Mouse (Mus musculus) MN1 (cell line): ENCODE results near the gene Maml2.
"Not testable (repeated sequence)": the region's sequence is repeated elsewhere in the genome, so short reads cannot be mapped to it uniquely, and the experiment has no call there.

Source experiments
- DNase-seq: peaks from one replicate; pipeline ENCODE4 v3.0.0-alpha.2; 2016; ENCODE audit warnings: low spot score

Maml2 gene

DNA sequence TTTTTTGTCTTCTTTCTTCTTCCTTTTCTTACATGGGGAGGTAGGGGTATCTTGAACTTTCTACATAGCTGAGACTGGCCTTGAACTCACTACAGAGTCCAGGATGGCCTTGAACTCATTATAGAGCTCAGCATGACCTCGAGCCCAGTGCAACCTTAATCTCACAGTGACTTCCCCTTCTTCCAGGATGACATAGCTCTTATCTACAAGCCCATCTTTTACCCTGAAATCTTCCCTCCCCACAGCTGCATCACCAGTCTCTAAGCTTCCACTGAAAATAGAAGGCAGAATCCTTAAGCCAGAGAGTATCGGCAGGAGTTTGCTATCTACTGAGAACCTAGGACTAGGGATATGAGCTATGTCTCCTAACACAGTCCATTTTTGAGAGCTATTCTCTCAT, 375.5 kb downstream of the Maml2 start:
- DNase-seq, result no peak

- DNase-seq, result no peak
These were observed 380.3 kb downstream of the Maml2 start for GRCm38 (mm10) chr9:13678026-13678425.

DNA sequence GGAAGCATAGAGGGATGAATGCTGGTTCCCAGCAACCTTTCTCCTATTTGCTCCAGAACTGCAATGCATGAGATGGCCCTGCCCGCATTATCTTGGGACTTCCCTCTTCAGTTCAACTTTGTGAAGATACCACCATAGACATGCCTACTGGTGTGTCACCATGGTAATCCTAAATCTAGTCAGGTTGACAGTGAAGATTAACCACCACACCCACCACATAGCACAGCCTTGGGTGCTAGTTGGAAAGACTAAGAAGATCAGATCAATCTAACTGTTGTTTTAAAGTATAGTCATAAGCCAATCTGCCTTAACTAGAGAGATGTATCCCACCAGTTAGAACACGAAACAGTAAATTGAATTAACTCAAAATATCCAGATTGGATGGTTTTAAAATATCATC, 381.9 kb downstream of the Maml2 start:
- DNase-seq, result no peak

- DNase-seq, result no peak
These were observed 383.4 kb downstream of the Maml2 start for GRCm38 (mm10) chr9:13681147-13681546.

DNA sequence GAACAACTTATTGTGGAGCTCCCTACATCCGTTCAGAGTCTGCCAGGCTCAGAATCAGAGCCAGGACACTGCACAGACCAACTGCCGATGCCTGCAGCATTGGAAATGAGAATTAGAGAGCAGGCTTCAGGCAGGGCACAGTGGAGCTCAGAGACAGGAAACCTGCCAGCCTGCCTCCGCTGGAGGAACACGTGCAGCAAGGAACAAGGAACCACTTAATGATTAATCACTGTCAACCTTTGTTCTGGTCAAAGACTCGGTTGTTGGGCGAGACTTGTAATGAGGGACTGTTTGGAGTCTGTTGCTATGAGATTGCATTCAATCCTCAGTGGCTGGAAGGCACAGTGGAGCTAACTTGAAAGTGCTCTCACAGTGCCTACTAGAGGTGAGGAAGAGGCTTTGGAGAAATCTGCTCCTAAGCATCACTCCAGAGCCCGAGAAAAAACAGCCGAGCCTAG, 383.9 kb downstream of the Maml2 start:
- DNase-seq, result peak; percentile 58

GRCm38 (mm10) chr9:13684327-13684934, 386.7 kb downstream of the Maml2 start:
- DNase-seq, result no peak

GRCm38 (mm10) chr9:13686977-13687659, 389.4 kb downstream of the Maml2 start:
- DNase-seq, result no peak

- DNase-seq, result no peak
These were observed 391.2 kb downstream of the Maml2 start for GRCm38 (mm10) chr9:13688997-13689396.

GRCm38 (mm10) chr9:13690321-13690720, 392.6 kb downstream of the Maml2 start:
- no peak for DNase-seq

DNA sequence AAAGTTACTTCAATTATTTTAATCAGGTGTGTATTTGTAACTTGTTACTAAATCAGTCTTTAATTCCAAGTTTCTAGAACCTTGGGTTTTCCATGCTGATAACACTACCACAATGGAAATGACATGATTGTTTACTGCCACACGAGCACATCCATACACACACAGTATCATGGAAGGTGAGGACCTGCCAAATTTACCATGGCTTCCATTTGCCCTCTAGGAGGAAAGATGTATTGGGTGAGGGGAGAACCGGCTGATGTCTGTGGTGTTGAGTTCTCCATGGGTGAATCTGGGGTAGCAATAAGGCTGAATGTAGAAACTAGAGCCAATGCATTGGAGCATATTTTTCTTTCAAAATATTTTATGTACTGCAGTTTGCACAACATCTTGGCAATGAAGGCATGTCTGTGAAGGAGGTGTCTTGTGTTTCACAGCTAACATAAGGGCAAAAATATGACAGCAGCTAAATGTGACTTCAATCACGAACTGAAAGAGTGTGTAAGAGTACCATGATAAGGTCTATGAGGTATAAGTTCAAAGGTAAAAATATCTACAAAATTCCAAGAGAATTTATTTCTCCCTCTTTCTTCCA, 396.0 kb downstream of the Maml2 start:
- DNase-seq, result no peak

DNA sequence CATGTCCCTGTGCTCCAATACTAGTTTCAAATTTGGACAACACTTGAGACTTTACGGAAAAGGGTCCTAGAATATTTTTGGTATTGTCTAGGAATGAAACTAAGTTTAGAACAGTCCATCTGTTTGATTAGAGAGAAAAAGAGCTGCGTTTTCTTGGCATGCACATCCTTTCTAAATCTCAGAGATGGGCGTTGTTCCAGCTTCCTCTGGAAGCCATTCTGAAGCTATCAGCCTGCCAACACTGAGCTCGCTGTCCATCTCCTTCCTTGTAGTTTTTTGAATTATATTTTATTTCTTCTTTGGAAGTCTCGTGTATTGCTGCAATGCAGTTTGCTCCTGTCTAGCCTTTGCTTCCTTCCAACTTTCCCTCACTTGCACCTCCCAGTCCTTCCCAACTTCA, 396.5 kb downstream of the Maml2 start:
- no peak for DNase-seq

DNA sequence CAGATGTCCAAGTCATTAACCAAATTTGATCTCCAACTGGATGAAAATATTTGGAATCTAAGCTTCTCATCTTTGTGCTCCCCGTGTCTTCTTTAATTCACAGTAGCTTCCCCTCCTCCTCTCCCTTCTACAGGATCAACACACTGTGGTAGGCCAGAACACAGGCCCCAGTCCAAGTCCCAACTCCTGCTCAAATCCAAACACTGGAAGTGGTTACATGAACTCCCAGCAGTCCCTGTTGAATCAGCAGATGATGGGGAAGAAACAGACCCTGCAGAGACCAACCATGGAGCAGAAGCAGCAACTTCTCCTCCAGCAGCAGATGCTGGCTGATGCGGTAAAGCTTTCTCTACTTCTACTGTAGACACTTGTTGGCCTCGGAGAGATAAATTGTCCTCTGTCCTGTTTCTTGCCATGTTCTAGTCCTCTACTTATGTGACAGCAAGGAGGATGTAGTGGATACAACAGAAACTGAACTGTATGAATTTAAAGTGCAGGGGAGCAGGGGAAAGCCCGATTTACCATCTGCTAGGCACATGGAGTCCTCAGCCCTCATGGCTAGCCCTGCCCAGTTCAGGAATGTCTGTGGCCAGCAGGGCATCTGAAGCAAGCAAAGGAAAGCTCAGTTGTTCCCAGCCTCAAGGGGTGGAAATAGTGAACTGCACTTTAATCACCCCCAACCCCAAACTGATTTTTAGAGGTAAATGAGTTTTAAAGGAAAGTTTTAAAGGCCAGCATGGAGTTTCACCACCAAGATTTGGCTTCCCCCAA, 399.5 kb downstream of the Maml2 start:
- no peak for DNase-seq

DNA sequence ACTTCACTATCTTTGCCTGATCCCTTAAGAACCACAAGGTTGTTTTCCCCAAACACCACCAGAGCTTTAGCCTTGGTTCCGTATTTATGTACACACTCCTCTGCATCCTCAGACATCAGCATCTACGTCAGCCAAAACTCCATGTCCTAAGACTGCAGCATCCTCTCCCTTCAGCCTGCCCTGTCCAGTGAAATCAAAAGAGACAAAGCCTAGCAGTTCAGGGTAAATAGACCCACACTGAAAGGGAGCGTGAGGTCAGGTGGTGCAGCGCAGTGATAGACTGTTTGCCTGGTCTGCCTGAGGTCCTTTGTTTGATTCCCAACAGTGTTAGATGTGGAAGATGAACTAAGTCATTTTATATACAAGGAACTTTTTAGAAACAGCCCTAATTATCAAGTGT, 400.1 kb downstream of the Maml2 start:
- no peak for DNase-seq

DNA sequence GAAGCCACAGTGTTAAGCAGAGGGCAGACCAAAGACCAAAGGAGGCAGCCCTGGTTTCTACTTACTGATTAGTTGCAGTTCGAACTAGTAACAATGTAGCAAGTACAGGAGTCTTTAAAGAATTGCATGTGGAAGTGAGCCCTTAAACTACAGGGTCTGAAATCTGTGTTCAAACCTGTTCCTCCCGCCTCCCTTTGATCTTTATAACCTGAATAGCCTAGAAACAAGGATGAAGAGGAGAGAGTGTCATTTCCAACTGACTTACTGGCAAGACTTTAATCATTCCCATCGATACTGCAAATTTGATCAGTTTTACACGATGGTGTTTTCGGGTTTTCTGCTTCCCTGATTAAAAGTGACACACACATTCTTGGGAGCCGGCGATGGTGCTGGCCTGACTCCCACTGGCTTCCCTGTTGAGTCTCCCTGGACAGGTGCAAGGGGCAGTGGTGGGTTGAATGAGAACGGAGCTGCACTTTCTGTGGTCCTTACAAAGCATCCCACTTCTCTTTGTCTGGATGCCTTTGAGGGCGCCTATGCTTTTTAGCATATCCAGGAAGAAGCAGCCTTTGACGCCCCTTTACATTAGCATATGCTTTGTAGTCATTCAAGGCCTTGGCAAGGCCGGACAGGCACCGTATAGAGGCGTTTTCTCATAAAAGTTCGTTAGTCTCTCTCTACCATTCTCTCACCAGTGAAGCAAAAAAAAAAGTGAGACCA, 401.5 kb downstream of the Maml2 start:
- DNase-seq, result no peak

- DNase-seq, result no peak
These were observed 402.0 kb downstream of the Maml2 start for GRCm38 (mm10) chr9:13699781-13700116.

- DNase-seq, result no peak
These were observed 404.0 kb downstream of the Maml2 start for GRCm38 (mm10) chr9:13701773-13702172.

GRCm38 (mm10) chr9:13703100-13703499, 405.3 kb downstream of the Maml2 start:
- no peak for DNase-seq

DNA sequence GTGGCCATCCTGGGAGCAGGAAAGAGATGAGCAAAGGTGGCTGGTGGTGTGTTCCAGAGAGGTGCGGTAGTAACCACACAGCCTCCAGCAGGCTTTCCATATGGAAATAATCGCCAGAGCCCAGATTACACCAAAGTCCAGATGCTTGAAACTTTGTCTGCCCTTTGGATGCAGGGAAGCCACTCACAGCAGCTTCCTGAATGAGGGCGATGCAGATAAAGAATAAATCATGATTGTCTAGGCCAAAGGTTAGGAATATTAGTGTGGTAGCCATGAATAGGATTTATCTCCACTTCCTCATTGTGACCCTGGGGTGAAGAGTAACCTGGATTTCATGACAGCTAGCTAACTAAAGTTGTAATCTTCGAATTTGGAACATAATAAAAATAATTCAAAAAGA, 407.2 kb downstream of the Maml2 start:
- no peak for DNase-seq

DNA sequence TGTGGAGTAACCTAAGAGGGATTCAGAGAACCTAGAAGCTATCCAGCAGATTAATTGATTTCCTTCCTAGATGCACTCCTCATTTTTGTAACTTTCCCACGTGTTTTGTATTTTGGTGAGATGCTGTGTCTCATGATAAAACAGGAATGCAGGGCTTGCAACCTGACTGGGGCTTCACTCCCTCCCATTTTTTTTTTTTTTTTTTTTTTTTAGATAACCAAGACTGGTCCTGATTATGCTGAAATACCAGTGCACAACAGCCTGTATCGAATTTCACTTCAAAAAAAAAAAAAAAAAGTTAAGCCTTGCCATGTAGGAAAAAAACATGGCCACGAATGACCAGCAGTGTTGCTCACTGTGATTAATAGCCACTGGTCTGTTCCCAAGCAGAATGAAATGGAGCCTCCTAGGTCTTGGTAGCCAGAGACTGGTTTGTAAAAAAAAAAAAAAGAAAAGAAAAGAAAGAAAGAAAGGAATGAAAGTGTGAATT, 409.4 kb downstream of the Maml2 start:
- no peak for DNase-seq

- DNase-seq, result no peak
These were observed 411.7 kb downstream of the Maml2 start for GRCm38 (mm10) chr9:13709436-13709835.

DNA sequence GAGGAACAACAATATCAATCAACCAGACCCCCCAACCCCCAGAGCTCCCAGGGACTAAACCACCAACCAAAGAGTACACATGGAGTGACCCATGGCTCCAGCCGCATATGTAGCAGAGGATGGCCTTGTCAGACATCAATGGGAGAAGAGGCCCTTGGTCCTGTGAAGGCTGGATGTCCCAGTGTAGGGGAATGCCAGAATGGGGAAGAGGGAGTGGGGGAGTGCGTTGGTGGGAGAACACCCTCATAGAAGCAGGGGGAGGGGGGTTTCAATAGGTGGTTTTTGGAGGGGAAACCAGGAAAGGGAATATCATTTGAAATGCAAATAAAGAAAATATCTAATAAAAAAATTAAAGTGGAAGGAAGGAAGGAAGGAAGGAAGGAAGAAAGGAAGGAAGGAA, 418.1 kb downstream of the Maml2 start:
- DNase-seq, result not testable (repeated sequence)
